Mouse (Mus musculus) natural killer cell, adult 2 months (primary cell): ENCODE measurements around the gene Dnajc11.

Experiments used
- DNase-seq, 2 experiments: peaks; one replicate each; pipeline ENCODE4 v3.0.0; 2022; ENCODE audit warnings: low spot score in 2 of 2

The Dnajc11 gene

GRCm38 (mm10) chr4:151932576-151933504 is 651 bp upstream of the Dnajc11 start:
- no peak for DNase-seq

GRCm38 (mm10) chr4:151934215-151934572 is 703 bp downstream of the Dnajc11 start:
- no peak for DNase-seq

- no peak for DNase-seq
These were observed 4.0 kb downstream of the Dnajc11 start for GRCm38 (mm10) chr4:151937441-151937840.

DNA sequence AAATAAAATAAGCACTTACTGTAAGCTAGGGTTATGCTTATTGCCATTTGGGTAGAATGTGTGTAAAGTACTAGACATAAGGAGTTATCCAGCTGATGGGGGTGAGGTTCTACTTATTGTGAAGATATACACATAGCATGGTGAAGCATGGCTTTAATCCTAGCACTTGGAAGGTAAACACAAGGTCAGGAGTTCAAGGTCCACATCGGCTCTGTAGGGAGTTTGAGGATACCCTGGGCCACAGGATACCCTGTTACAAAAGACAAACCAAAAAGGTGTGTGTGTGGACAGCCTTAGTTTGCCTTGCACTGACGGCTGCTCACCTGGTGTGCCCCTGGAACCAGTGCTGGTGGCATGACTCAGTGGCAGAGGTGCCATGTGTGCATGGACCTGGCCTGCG is 4.6 kb downstream of the Dnajc11 start:
- DNase-seq = no peak

GRCm38 (mm10) chr4:151946211-151946610 is 12.7 kb downstream of the Dnajc11 start:
- no peak for DNase-seq

DNA sequence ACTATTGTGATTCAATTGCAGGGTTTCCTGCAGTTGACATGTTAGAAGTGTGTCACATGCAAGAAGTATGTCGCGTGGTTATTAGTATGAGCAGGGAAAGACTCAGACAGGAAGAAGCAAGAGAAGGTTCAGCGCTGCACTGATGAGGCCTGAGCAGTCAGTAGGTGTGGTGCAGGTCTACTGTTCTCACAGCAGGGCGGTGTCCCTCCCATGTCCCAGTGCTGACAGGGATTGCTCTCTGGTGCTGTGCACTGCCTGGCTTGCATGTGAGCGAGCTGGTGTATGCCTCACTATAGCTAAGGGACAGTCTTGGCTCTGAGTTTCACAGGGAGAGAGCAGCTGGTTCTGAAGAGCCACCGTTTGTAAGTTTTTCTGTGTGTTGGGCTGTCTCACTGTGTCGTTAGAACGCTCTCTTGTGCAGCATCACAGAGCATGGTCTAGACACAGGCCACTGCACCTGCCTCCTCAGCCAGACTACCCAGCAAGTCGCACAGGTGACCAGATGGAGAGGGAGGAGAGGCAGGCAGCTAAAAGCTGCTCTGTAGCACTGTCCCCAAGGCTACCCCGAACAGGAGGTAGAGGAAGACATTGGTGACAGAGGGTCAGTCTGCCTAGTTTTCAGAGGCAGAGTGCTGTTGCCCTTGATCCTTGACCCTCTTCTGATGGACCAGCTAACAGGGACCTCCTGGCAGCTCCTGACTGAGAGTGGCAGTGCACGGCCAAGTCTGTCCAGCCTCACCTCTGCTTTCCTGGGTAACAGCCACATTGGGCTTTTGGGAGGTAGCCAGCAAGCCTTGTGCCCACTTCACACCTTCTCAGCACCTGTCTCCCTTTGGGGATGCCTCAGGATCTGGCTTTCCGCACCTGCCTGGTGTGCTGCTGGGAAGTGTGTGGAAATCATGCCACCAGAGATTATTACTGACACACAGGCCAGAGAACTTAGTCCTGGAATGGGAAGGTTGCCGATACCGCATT is 15.3 kb downstream of the Dnajc11 start:
- DNase-seq = no peak

DNA sequence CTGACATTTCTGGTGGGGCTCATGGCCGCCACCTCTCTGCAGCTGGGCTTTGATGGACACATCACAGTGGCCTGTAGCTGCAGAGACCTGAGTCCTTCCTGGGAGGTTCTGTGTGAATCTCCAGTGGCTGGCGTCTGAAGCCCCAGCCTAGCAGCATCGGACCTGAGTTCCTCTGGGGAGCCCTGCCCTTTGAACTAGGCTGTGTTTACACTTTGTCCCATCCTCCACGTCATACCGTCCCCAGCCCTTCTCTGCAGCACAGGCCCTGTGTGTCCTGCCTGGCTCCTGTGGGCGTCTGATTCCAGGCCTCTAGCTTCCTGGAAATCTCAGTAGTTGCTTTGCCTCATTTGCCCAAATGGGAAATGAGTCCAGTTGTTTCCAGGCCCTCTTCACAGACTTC is 19.7 kb downstream of the Dnajc11 start:
- DNase-seq = no peak

- DNase-seq = no peak
These were observed 22.3 kb downstream of the Dnajc11 start for GRCm38 (mm10) chr4:151955791-151956190.

DNA sequence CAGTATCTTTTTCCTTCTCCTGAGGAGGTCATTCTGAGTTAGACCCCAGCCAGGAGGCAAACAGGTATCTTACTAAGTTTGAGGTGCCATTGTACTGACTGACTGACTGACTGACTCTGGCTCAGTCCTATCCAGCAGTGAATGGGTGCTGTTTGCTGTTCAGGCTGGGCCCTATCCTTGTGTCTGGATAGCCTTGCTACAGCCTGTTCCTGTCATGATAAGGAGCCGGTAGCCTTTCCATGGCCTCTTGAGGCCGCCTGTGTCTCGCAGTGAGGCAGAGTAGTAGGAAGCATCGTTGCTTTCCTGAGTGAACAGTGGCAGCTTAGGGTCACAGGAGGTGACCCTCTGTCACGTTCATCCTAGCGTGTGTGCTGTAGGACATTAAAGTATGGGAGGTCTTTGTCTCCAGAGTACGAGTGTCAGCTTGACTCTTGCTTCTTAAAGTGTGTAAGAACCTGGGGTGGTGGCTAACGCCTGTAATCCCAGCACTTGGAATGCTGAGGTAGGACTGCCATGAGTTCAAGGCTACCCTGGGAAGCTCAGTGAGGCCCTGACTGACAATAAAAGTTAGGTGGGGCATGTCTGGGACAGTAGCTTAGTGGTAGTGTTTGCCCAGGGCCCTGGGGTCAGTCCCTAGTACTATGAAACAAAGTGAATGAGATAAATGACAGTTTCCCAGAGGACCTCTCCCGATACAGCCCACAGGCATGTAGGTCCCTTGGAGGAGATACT is 24.3 kb downstream of the Dnajc11 start:
- no peak for DNase-seq

DNA sequence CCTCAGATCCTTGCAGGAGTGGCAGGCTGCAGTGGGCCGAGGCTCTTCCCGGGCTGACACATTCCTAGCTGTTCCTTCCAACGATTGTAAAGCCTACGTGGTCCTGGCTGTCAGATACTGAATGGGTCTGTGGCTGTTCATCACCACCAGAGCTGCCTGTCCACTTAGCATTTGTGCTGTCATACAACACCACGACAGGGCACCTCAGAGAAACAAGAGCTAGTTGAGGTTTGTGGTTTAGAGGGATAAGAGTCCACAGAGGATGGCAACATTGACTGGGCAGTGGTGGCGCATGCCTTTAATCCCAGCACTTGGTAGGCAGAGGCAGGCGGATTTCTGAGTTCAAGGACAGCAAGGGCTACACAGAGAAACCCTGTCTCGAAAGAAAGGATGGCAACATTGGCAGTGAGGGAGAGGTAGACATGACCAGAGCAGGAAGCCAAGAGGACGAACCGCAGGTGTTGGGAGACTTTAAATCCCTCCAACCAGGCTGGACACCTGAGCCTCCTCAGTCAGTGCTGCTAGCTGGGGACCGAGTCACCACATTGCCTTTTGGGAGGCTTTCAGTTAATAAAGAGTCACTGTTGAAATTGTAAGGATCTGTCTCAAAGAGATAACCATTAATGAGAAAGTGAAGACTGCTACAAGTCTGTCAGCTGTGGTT is 26.5 kb downstream of the Dnajc11 start:
- no peak for DNase-seq

- no peak for DNase-seq
These were observed 27.0 kb downstream of the Dnajc11 start for GRCm38 (mm10) chr4:151960513-151960854.

- DNase-seq = peak in 1 of 2 experiments; percentile 42
These were observed 29.3 kb downstream of the Dnajc11 start for GRCm38 (mm10) chr4:151962817-151963216.

- DNase-seq = no peak
These were observed 34.9 kb downstream of the Dnajc11 start for GRCm38 (mm10) chr4:151968204-151968921.

DNA sequence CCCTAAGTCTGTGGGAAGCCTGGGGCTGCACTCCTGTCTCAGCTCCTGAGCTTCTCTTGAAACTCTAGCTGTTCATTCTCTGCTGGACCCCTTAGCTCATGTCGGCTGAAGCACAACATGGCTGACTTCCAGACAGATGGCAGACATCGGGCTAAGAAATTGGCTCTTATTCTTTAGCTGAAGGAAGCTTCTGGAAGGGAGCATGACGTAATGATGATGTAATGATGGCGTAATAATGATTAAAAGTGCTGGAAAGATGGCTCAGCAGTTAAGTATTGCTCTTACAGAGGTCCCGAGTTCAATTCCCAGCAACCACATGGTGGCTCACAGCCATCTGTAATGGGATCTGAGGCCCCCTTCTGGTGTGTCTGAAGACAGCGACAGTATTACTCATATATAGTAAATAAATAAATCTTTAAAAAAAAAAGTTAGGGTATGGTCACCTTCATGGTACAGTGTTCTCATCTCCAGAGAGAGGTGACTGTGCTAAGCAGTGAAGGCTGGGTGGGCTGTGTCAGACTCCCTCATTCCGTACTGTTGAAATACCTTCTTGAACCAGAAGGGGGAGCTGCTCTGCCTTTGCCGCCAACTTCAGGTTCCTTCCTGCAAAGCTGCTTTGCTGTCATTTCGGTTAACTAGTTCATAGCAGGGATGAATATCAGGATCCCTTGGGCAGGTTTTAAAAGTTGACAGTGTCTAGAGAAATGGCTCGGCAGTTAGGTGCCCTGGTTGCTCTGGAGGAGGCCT is 38.9 kb downstream of the Dnajc11 start:
- peak in 1 of 2 experiments; percentile 26 for DNase-seq

DNA sequence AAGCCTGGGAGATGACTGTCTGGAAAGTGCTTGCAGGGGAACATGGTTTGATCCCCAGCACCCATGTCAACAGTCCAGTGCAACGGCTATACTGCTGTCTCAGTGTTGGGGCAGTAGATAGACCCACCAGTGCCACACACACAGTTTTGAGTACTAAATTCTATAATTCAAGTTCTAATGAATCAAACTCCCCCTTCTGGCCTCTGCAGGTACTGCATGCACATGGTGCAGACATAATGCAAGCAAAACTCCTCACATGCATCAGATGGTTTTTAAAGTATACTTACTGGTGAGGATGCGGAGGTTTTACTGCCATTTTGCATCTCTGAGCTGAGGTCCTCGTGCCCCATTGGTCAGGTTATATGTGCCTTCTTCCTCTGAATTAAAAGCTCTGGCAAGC is 42.0 kb downstream of the Dnajc11 start:
- peak; percentile 35 to 59 for DNase-seq

DNA sequence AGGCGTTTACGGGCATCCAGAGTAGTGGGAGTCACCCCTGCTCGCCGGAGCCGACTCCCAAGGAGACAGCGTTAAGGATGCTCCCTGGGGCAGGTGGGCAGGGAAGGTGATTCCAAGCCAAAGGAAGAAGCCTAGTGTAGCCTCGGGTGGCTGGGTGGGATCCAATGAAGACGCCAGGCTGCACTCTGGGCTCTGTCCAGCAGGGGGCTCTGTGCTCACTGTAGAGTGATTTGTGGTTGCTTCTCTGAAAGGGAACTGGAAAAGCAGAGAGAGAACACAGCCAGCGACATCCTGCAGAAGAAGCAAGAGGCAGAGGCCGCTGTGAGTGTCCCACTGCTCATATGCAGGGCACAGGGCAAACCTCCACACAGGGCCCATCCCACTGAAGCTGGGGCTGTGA is 44.3 kb downstream of the Dnajc11 start:
- peak; percentile 67 to 83 for DNase-seq

- no peak for DNase-seq
These were observed 47.2 kb downstream of the Dnajc11 start for GRCm38 (mm10) chr4:151980699-151981098.

GRCm38 (mm10) chr4:151981363-151981762 is 47.9 kb downstream of the Dnajc11 start:
- DNase-seq = peak; percentile 61 to 74

- DNase-seq = no peak
These were observed 49.6 kb downstream of the Dnajc11 start for GRCm38 (mm10) chr4:151983043-151983442.

- DNase-seq = no peak
These were observed 50.1 kb downstream of the Dnajc11 start for GRCm38 (mm10) chr4:151983560-151983959.
